Mouse (Mus musculus) gastrocnemius, adult 8-10 months (tissue): ENCODE results near the gene Gm49336. TPM values are rescaled to one million over a fixed set of nuclear protein-coding genes. Genes with fewer than 3 reads are reported as not detected.

Source experiments
- DNase-seq, 2 experiments: peaks; one replicate each; pipeline ENCODE4 v3.0.0; 2022; ENCODE audit warnings: low spot score in 2 of 2
- total RNA-seq, 4 experiments: library from RNA; stranded (reverse); gene quantifications; 2 replicates each; pipeline ENCODE4 v1.2.4; 2022

Gm49336 gene
- total RNA-seq, 4 experiments from 2014 or later = 26.1 to 31.2 (median 28.5) TPM

DNA sequence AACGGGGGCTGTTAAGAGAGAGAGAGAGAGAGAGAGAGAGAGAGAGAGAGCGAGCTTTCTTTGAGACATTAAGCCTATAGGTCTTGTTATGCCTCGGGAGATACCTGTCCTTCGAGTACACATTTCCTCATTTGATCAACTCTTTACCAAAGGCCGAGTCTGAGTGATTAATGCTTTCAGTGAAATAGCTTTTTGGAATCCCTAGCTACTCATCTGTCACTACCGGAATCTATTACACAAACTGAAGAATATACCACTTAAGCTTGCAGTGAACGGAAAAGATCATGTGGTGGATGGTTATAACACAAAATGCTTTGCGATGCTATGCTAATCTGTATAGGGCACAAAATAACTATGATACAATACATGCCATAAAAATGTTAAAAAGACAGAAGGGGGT, 941 bp downstream of the Gm49336 start:
- no peak for DNase-seq

DNA sequence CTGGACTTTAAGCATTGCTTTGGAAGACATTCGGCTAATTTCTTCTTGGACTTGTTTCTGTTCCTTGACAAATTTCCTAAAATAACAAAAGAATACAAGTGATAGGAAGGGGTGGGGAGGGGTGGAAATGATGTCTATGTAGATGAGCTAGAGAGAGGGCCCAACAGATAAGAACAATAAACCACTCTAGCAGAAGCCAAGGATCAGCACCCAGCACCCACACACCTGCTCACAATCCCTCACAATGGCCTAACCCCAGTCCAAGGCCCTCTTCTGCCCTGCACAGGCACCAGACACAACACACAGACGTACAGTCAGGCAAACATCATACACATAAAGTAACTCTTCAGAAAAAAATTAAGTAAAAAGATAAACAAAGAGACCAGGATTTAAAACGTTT, 12.8 kb downstream of the Gm49336 start:
- DNase-seq = no peak

DNA sequence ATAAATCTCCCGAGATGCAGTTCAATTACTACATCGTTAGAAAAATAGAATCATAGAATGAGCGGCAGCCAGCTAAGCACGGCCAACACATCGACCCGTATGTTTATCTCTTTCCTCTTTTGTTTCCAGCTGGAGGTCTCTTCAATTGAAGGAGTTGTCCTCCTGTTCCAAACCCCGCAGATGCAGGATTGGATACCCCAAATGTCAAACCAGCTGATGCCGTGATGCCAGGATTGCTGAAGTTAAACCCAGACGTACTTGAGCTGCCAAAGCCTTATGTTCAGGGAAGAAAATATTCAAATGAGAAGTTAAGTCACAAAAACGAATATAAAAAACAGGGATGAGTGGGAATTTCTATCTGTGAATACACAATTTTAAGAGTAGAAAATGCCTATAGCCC, 31.4 kb downstream of the Gm49336 start:
- DNase-seq = no peak

DNA sequence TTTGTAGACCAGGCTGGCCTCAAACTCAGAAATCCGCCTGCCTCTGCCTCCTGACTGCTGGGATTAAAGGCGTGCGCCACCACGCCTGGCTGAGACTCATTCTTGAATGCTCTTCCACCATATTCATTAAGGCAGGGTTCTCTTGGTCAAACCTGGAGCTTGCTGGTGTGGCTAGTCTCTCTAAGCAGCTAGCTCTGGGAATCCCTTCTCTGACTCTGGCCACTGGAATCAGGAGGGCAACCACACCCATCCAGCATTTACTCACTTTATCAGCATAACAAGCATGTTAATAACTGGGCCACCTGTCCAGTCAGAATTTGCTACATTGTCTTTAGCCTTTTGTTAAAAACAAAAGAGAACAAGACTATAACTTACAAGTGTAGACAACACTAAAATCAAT, 33.7 kb downstream of the Gm49336 start:
- no peak for DNase-seq

DNA sequence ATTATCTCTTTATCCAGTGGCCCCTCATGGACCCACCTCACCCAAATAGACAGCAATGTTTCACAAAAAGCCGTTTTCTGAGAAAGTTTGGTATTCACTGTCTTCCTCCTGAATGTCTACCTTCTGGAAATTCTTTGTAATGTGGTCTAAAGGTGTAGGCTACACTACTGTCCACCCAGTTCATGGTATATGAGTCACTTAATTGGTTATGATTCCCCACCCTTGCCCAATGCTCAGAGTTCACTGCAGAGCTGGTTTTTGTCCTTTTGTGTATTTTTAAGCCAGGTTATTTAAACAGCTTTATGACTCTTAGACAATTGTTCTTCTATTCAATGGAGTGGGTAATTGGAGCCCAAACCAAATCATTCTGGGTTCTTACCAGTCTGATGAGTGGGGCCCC, 35.2 kb downstream of the Gm49336 start:
- no peak for DNase-seq

GRCm38 (mm10) chr14:60215000-60215399, 36.3 kb downstream of the Gm49336 start:
- no peak for DNase-seq

GRCm38 (mm10) chr14:60214040-60214439, 37.3 kb downstream of the Gm49336 start:
- no peak for DNase-seq

- no peak for DNase-seq
Measured at GRCm38 (mm10) chr14:60209166-60209565, 42.1 kb downstream of the Gm49336 start.

- DNase-seq = no peak
Measured at GRCm38 (mm10) chr14:60204993-60205392, 46.3 kb downstream of the Gm49336 start.

- peak in 1 of 2 experiments; percentile 6 for DNase-seq
Measured at GRCm38 (mm10) chr14:60196884-60197283, 54.4 kb downstream of the Gm49336 start, which contains the start of gene Atp8a2. Gene Atp8a2 (minus strand): TSS chr14:60197179.

DNA sequence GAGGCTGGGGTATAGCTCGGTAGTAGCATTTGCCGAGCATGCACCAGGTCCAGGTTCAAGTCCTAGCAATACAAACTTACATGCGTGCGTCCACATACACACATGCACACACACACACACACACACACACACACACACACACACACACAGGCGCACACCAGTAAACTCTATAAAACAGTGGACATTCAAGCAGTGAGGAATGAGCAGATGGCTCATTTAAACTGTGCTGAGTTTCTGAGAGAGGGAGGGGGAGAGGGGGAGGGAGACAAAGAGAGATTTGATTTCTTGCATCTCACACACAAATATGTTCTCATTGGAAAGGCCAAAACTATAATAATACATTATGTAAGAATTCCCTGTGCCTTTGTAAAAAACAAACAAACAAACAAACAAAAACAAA, 55.3 kb downstream of the Gm49336 start:
- no peak for DNase-seq

DNA sequence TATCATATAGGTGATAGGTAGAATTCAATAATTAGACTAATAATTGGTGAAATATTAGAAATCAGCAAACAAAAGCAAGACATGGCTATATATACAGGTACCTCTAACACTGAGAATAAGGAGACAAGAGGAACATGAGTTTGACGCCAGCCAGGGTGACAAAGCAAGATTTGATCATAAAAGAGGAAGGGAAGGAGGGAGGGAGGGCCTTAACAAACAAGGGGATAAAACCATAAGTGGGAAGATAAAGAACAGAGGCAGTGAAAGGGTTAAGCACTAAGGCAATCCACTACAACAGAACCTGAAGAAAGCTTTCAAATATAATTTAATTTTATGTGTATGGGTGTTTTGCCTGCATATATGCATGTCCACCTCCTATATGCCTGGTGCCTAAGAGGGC, 56.7 kb downstream of the Gm49336 start:
- no peak for DNase-seq

GRCm38 (mm10) chr14:60189771-60190170, 61.5 kb downstream of the Gm49336 start:
- DNase-seq = no peak

DNA sequence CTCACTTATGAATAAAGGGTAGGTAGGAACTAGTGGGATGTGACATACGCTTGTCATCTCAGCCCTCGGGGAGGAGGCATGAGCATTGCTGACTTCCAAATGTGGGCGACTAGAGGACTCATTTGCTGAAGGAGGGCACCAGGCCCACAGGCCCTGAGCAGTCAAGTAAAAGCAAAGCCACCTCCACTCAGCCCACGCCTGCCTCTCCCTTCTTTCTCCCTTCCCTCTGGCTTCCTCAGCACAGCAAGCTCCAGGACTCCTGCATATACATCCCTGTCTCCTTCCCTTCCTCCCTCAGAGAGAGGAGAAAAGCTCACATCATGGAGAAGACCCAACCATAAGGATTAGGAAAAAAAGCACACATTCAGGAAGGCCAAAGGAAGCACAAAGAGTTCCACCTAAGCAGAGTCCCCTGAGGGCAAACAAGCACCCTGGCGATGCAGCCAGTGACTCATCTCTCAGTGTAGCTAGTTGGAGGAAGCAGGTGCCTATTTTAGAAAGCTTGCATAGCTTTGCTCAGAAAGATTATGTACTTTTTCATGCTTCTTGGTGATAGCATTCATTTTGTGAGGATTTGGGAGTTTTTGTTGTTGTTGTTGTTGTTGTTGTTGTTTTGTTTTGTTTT, 63.0 kb downstream of the Gm49336 start:
- no peak for DNase-seq

- DNase-seq = no peak
Measured at GRCm38 (mm10) chr14:60181306-60181705, 70.0 kb downstream of the Gm49336 start.

GRCm38 (mm10) chr14:60178571-60178955, 72.7 kb downstream of the Gm49336 start:
- DNase-seq = no peak

GRCm38 (mm10) chr14:60177614-60178570, 73.4 kb downstream of the Gm49336 start:
- no peak for DNase-seq

DNA sequence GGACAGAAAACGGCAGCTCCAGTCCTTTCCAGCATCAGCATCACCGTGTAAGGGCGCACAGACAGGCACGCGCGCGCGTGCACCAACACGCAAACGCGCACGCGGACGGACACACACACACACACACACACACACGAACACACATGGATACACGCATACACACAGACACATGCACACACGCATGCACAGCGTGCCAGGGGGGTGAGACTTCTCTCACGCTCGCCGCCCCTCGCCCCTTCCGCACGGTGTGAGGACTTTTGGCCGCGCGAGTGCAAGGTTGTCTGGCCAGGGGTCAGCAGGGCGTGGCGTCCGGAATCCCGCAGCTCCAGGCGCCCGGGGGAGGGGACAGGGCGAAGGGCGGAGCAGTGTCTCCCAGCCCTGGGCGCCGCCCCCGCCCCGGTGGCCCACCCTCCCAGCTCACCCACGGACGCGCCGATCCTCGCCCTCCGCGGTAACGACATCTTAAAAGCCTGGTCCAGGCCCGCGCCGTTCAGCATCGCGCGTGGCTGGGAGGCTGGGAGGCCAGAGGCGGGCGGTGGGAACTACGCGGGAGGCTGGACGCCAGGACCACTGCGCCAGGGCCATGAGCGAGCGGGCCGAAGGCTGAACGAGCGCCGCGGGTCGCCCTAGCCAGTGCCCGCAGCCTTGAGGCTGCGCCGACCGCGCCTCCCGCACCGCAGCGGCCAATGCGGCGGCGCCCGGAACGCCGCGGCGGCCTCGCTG, 74.3 kb downstream of the Gm49336 start:
- no peak for DNase-seq

- DNase-seq = no peak
Measured at GRCm38 (mm10) chr14:60176469-60176890, 74.8 kb downstream of the Gm49336 start.

DNA sequence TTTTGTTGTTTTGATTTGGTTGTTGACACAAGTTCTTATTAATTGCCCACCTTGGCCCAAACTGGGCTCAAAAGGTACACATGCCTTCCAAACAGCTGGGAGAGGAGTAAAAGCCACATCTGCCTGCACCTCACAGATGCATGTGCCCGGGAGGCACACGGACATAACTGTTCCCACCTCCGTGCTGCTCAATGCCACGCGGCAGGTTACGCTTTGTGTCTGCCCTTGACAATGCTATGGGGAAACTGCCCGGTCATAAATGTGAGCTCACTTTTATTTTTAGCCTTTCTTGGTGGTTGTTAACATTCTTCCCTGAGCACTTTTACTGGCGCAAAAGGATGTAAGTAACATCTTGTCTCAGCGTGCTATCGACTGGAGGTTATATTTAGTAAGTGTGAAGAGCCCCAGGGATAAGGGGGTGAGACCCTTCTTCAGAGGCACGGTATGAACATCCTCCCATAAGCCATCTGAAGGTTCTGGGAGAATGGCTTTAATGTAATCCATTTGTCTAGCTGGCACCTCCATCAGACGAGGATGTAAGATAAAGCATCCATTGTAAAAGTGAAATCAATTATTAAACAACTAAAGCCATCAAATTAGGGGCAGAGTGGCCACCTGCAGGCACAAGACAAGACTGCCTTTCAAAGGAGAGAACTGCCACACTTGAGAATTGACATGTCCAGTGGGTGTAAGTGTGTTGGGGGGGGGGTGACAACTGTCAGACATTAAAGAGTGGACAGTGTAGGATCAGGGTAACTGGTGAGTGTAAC, 78.8 kb downstream of the Gm49336 start:
- DNase-seq = no peak
